Comparison of ENCODE assay signal across 16 mouse cellular contexts in genomic region chr11:116990231-116990630, GRCm38 (mm10).
DNase-seq lines count a peak whose midpoint lies in the region; ATAC-seq lines count a peak whose summit lies in the region.
"Had no signal": no experiment of that assay in that cellular context is flagged by ENCODE, and none has a peak within 500 bp of the region (broad histone marks: within the 10 kb centered on the region; RNA-seq: fewer than 3 reads in every experiment).

No protein-coding gene starts in this region.

- H3K27me3 ChIP-seq in neural tube, embryonic 12.5 days (replicated peaks), result peaks cover 9% of the 10 kb centered on the region
- H3K27me3 ChIP-seq in hindbrain, embryonic 15.5 days, result no peaks in the 10 kb centered on the region
- peaks cover 11% of the 10 kb centered on the region; the same call in 1 of the 2 replicates for H3K27me3 ChIP-seq in stomach, embryonic 16.5 days (ENCODE audit: control insufficient read depth, insufficient read depth, low read length)

- WGBS in neural tube, embryonic 12.5 days, result 62% methylated on average over 7 of the region's 7 CpGs
- 45% methylated on average over 7 of the region's 7 CpGs for WGBS in hindbrain, embryonic 15.5 days
- 51% methylated on average over 7 of the region's 7 CpGs for WGBS in stomach, embryonic 16.5 days

- no peak overlapping the region for H3K9ac ChIP-seq in neural tube, embryonic 12.5 days
- no peak overlapping the region for H3K9ac ChIP-seq in hindbrain, embryonic 15.5 days
- H3K9ac ChIP-seq in stomach, embryonic 16.5 days (ENCODE audit: low read length), result no peak overlapping the region
- H3K9ac ChIP-seq: kidney, embryonic 15.5 days; limb, embryonic 13.5 days had no signal

- H3K36me3 ChIP-seq in neural tube, embryonic 12.5 days, result peaks cover 12% of the 10 kb centered on the region
- H3K36me3 ChIP-seq in hindbrain, embryonic 15.5 days, result peaks cover 8% of the 10 kb centered on the region; the same call in 1 of the 2 replicates
- no peaks in the 10 kb centered on the region for H3K36me3 ChIP-seq in stomach, embryonic 16.5 days (ENCODE audit: control insufficient read depth, insufficient read depth, low read length)
- H3K36me3 ChIP-seq: kidney, embryonic 15.5 days; limb, embryonic 13.5 days had no signal

- 0 out of 2 replicates have a peak overlapping the region, but pooled peaks have one; percentile 37 for H3K27ac ChIP-seq in neural tube, embryonic 12.5 days
- H3K27ac ChIP-seq in hindbrain, embryonic 15.5 days (replicated peaks), result peak overlapping the region; percentile 11
- peak overlapping the region; percentile 49; the same call in 1 of the 2 replicates for H3K27ac ChIP-seq in stomach, embryonic 16.5 days (ENCODE audit: low read length)
- H3K27ac ChIP-seq: kidney, embryonic 15.5 days; limb, embryonic 13.5 days; macrophage had no signal

- H3K4me3 ChIP-seq in neural tube, embryonic 12.5 days, result no peak overlapping the region
- no peak overlapping the region for H3K4me3 ChIP-seq in hindbrain, embryonic 15.5 days
- no peak overlapping the region for H3K4me3 ChIP-seq in stomach, embryonic 16.5 days (replicated peaks; ENCODE audit: low read length)
- H3K4me3 ChIP-seq: kidney, embryonic 15.5 days; limb, embryonic 13.5 days had no signal

- H3K9me3 ChIP-seq in neural tube, embryonic 12.5 days, result no peaks in the 10 kb centered on the region
- H3K9me3 ChIP-seq in hindbrain, embryonic 15.5 days, result no peaks in the 10 kb centered on the region
- no peaks in the 10 kb centered on the region for H3K9me3 ChIP-seq in stomach, embryonic 16.5 days (replicated peaks; ENCODE audit: control insufficient read depth, low read length)
- H3K9me3 ChIP-seq: kidney, embryonic 15.5 days; limb, embryonic 13.5 days had no signal

- no peak for ATAC-seq in neural tube, embryonic 12.5 days (ENCODE audit: low FRiP score, low read depth)
- ATAC-seq in hindbrain, embryonic 15.5 days (ENCODE audit: low FRiP score, low read depth), result no peak
- peak; percentile 39; the same call in 1 of the 2 replicates for ATAC-seq in stomach, embryonic 16.5 days (ENCODE audit: insufficient read depth, low FRiP score)
- no peak for ATAC-seq in frontal cortex, adult (ENCODE audit: low TSS enrichment)

- DNase-seq in kidney, postnatal 10 days, result peak; percentile 62
- DNase-seq in kidney, adult 11 months, result no peak
- no peak for DNase-seq in neural tube, embryonic 10.5 days (ENCODE audit: extremely low spot score, low spot score)
- DNase-seq: adrenal gland, postnatal 25 days; cerebellum, adult 18-20 months; heart, adult 11 months; heart, postnatal 14 days; layer of hippocampus, postnatal 36 days; right cerebral cortex, postnatal 14 days had no signal

- no peak overlapping the region for H3K4me2 ChIP-seq in neural tube, embryonic 12.5 days (replicated peaks)
- no peak overlapping the region for H3K4me2 ChIP-seq in hindbrain, embryonic 15.5 days
- no peak overlapping the region for H3K4me2 ChIP-seq in stomach, embryonic 16.5 days (ENCODE audit: low read depth, low read length)
- H3K4me2 ChIP-seq: kidney, embryonic 15.5 days; limb, embryonic 13.5 days had no signal

- peaks cover 20% of the 10 kb centered on the region for H3K4me1 ChIP-seq in neural tube, embryonic 12.5 days
- H3K4me1 ChIP-seq in hindbrain, embryonic 15.5 days (replicated peaks), result peaks cover 38% of the 10 kb centered on the region
- peaks cover 4% of the 10 kb centered on the region; the same call in 1 of the 2 replicates for H3K4me1 ChIP-seq in stomach, embryonic 16.5 days (ENCODE audit: control insufficient read depth, insufficient read depth, low read length)
